Mouse (Mus musculus): ENCODE results near the gene Matn3. TPM values are rescaled to one million over a fixed set of nuclear protein-coding genes. Genes with fewer than 3 reads are reported as not detected.
"Not testable (repeated sequence)": the region's sequence is repeated elsewhere in the genome, so short reads cannot be mapped to it uniquely, and the experiment has no call there.

Gene Matn3
- polyA plus RNA-seq, 1 experiment from 2014 or later, result not detected

DNA sequence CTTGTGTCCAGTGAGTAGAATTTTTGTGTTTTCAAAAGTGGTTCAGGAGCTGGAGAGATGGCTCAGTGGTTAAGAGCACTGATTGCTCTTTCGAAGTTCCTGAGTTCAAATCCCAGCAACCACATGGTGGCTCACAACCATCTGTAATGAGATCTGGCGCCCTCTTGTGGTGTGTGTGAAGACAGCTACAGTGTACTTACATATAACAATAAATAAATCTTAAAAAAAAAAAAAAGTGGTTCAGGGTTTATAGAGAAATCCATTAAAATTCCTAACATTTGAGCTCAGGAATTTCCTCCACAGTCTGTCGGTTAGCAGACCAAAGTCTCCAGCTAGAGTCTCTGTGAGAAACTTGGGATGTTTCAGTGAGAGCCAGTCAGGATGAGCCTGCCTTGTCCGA, 11.5 kb upstream of the Matn3 start:
- not testable (repeated sequence) for H3K9ac ChIP-seq (ENCODE audit: low read length); H3K9me3 ChIP-seq (ENCODE audit: control insufficient read depth, low read length); ATAC-seq (ENCODE audit: insufficient number of reproducible peaks, insufficient read depth, low FRiP score, low read depth); H3K4me3 ChIP-seq (ENCODE audit: control insufficient read depth in 1 of 2, insufficient read depth in 1 of 2, low read depth in 1 of 2, low read length in 2 of 2); H3K27me3 ChIP-seq (ENCODE audit: control insufficient read depth, insufficient read depth, low read length); H3K4me2 ChIP-seq (ENCODE audit: low read length); H3K27ac ChIP-seq (replicated peaks in 1 of 2; ENCODE audit: control insufficient read depth in 1 of 2, insufficient read depth in 1 of 2, low read depth in 2 of 2, low read length in 2 of 2)
- 74% methylated on average over 4 of the region's 4 CpGs for WGBS
- H3K4me1 ChIP-seq (ENCODE audit: control insufficient read depth in 2 of 2, insufficient read depth in 2 of 2, low read length in 2 of 2), result peaks cover 2 to 16% of the 10 kb centered on the region in 2 experiments
- peaks cover 74% of the 10 kb centered on the region for H3K36me3 ChIP-seq (ENCODE audit: control insufficient read depth, insufficient read depth, low read length)

GRCm38 (mm10) chr12:8939490-8939889, 8.2 kb upstream of the Matn3 start:
- no peak for ATAC-seq (ENCODE audit: insufficient number of reproducible peaks, insufficient read depth, low FRiP score, low read depth)
- Histone ChIP-seq H3K27ac (replicated peaks in 1 of 2; ENCODE audit: control insufficient read depth in 1 of 2, insufficient read depth in 1 of 2, low read depth in 2 of 2, low read length in 2 of 2) (no peak overlapping the region), H3K9me3 (ENCODE audit: control insufficient read depth, low read length) (no peaks in the 10 kb centered on the region), H3K4me1 (ENCODE audit: control insufficient read depth in 2 of 2, insufficient read depth in 2 of 2, low read length in 2 of 2) (peaks cover 2 to 13% of the 10 kb centered on the region in 2 experiments; a peak in 3 of 4 replicates), H3K9ac (ENCODE audit: low read length) (no peak overlapping the region), H3K4me2 (ENCODE audit: low read length) (no peak overlapping the region), H3K4me3 (ENCODE audit: control insufficient read depth in 1 of 2, insufficient read depth in 1 of 2, low read depth in 1 of 2, low read length in 2 of 2) (no peak overlapping the region), H3K27me3 (ENCODE audit: control insufficient read depth, insufficient read depth, low read length) (no peaks in the 10 kb centered on the region), H3K36me3 (ENCODE audit: control insufficient read depth, insufficient read depth, low read length) (peaks cover 51% of the 10 kb centered on the region)
- WGBS, result 88% methylated on average over 4 of the region's 4 CpGs

GRCm38 (mm10) chr12:8940011-8941005, 7.4 kb upstream of the Matn3 start:
- no peaks in the 10 kb centered on the region for H3K27me3 ChIP-seq (ENCODE audit: control insufficient read depth, insufficient read depth, low read length)
- H3K27ac ChIP-seq (replicated peaks in 1 of 2; ENCODE audit: control insufficient read depth in 1 of 2, insufficient read depth in 1 of 2, low read depth in 2 of 2, low read length in 2 of 2), result no peak overlapping the region
- no peaks in the 10 kb centered on the region for H3K9me3 ChIP-seq (ENCODE audit: control insufficient read depth, low read length)
- ATAC-seq (ENCODE audit: insufficient number of reproducible peaks, insufficient read depth, low FRiP score, low read depth), result no peak
- 60% methylated on average over 12 of the region's 12 CpGs for WGBS
- no peak overlapping the region for H3K4me2 ChIP-seq (ENCODE audit: low read length)
- H3K9ac ChIP-seq (ENCODE audit: low read length), result no peak overlapping the region
- peaks cover 2 to 5% of the 10 kb centered on the region in 2 experiments; a peak in 2 of 4 replicates for H3K4me1 ChIP-seq (ENCODE audit: control insufficient read depth in 2 of 2, insufficient read depth in 2 of 2, low read length in 2 of 2)
- H3K4me3 ChIP-seq (ENCODE audit: control insufficient read depth in 1 of 2, insufficient read depth in 1 of 2, low read depth in 1 of 2, low read length in 2 of 2), result no peak overlapping the region
- H3K36me3 ChIP-seq (ENCODE audit: control insufficient read depth, insufficient read depth, low read length), result peaks cover 43% of the 10 kb centered on the region

DNA sequence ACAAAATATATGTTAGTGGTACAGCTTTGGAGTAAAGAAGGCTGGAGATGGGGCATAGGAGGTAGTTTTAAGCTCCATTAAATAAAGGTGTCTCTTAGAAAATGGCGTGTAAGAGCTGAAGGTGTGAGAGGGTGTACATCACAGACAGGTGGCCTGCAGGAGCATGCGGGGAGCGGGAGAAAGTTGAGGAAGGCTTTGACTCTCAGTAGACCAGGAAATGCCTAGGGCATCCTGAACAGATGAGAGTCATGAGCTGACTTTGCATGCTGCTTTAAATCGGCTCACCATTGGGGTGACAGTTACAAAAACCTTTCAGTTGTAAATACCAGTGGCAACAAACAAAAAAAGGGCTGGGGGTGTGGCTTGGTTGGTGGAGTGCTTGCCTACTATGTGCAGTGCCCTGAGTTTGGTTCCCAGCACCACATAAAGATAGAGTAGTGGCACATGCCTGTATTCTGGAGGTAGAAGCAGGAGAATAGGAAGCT, 6.6 kb upstream of the Matn3 start:
- WGBS, result 65% methylated on average over 4 of the region's 4 CpGs
- Histone ChIP-seq H3K27me3 (ENCODE audit: control insufficient read depth, insufficient read depth, low read length) (no peaks in the 10 kb centered on the region), H3K4me1 (ENCODE audit: control insufficient read depth in 2 of 2, insufficient read depth in 2 of 2, low read length in 2 of 2) (no peaks in the 10 kb centered on the region), H3K36me3 (ENCODE audit: control insufficient read depth, insufficient read depth, low read length) (peaks cover 34% of the 10 kb centered on the region), H3K27ac (replicated peaks in 1 of 2; ENCODE audit: control insufficient read depth in 1 of 2, insufficient read depth in 1 of 2, low read depth in 2 of 2, low read length in 2 of 2) (no peak overlapping the region), H3K9me3 (ENCODE audit: control insufficient read depth, low read length) (no peaks in the 10 kb centered on the region), H3K9ac (ENCODE audit: low read length) (no peak overlapping the region), H3K4me3 (ENCODE audit: control insufficient read depth in 1 of 2, insufficient read depth in 1 of 2, low read depth in 1 of 2, low read length in 2 of 2) (no peak overlapping the region), H3K4me2 (ENCODE audit: low read length) (no peak overlapping the region)
- ATAC-seq (ENCODE audit: insufficient number of reproducible peaks, insufficient read depth, low FRiP score, low read depth), result no peak

DNA sequence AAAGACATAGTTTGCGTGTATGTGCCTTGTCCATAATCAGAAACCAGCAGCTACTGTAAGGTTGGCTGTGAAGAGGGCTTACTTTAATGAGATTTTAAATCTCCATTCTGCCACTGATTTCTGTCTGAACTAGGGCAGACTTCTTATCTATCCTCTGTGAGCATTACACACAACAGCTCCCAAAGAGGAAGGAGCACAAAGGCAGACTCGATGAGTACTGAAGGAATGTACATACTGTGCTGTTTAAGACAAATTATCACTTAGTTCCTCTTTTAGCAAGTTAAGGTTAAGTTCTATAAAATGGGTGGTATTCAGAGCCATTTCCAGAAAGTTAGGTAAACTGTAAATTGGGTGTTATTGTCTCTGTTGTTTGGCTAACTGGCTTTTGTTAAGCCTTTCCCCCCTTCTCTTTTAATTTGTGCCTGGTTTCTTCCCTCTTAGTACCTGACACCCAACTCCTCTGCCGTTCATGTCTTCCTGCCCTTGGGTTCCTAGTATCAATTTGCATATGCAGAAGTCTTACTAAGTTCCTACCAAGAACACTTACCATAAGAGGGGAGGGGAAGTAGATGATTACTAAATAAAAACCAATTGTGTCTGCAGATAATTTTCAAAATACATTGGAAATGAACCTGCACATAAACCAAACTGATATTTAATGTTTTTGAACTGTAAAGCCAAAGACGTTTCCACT, 5.9 kb upstream of the Matn3 start:
- H3K4me1 ChIP-seq (ENCODE audit: control insufficient read depth in 2 of 2, insufficient read depth in 2 of 2, low read length in 2 of 2), result no peaks in the 10 kb centered on the region
- no peak overlapping the region for H3K4me2 ChIP-seq (ENCODE audit: low read length)
- no peak for ATAC-seq (ENCODE audit: insufficient number of reproducible peaks, insufficient read depth, low FRiP score, low read depth)
- H3K36me3 ChIP-seq (ENCODE audit: control insufficient read depth, insufficient read depth, low read length), result peaks cover 28% of the 10 kb centered on the region
- H3K27me3 ChIP-seq (ENCODE audit: control insufficient read depth, insufficient read depth, low read length), result no peaks in the 10 kb centered on the region
- no peak overlapping the region for H3K9ac ChIP-seq (ENCODE audit: low read length)
- H3K4me3 ChIP-seq (ENCODE audit: control insufficient read depth in 1 of 2, insufficient read depth in 1 of 2, low read depth in 1 of 2, low read length in 2 of 2), result no peak overlapping the region
- 43% methylated on average over 4 of the region's 4 CpGs for WGBS
- H3K27ac ChIP-seq (replicated peaks in 1 of 2; ENCODE audit: control insufficient read depth in 1 of 2, insufficient read depth in 1 of 2, low read depth in 2 of 2, low read length in 2 of 2), result no peak overlapping the region
- no peaks in the 10 kb centered on the region for H3K9me3 ChIP-seq (ENCODE audit: control insufficient read depth, low read length)

DNA sequence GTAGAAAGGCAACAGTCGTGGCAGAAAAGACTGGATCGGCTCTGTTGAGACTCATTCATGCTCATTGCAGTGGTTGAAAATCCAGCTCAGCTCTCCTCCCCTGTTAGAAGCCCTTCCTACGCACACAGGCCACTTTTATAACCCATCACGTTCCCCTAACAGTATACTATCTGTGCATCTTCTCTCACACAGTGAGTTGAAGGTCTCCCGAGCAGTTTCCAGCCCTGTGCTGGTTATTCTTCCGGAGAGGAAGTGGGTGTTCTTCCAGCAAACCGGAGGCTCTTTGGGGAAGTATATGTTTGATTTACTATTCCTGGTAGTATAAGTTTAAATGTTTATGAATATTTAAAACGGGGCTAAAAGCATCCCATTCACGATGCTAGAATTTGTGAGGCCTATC, 566 bp upstream of the Matn3 start:
- Histone ChIP-seq H3K9me3 (ENCODE audit: control insufficient read depth, low read length) (no peaks in the 10 kb centered on the region), H3K4me2 (ENCODE audit: low read length) (peak overlapping the region; percentile 85), H3K36me3 (ENCODE audit: control insufficient read depth, insufficient read depth, low read length) (no peaks in the 10 kb centered on the region), H3K27me3 (ENCODE audit: control insufficient read depth, insufficient read depth, low read length) (peaks cover 10% of the 10 kb centered on the region; the same call in 1 of the 2 replicates), H3K9ac (ENCODE audit: low read length) (peak overlapping the region; percentile 63; the same call in 1 of the 2 replicates), H3K27ac (replicated peaks in 1 of 2; ENCODE audit: control insufficient read depth in 1 of 2, insufficient read depth in 1 of 2, low read depth in 2 of 2, low read length in 2 of 2) (no peak overlapping the region), H3K4me3 (ENCODE audit: control insufficient read depth in 1 of 2, insufficient read depth in 1 of 2, low read depth in 1 of 2, low read length in 2 of 2) (peak overlapping the region in 1 of 2 experiments; percentile 40; a peak in 1 of 4 replicates), H3K4me1 (ENCODE audit: control insufficient read depth in 2 of 2, insufficient read depth in 2 of 2, low read length in 2 of 2) (peaks cover 7% of the 10 kb centered on the region in 2 experiments; a peak in 3 of 4 replicates)
- no peak for ATAC-seq (ENCODE audit: insufficient number of reproducible peaks, insufficient read depth, low FRiP score, low read depth)
- 50% methylated on average over 9 of the region's 9 CpGs for WGBS

GRCm38 (mm10) chr12:8953136-8953535, 5.4 kb downstream of the Matn3 start:
- WGBS, result 75% methylated on average over 10 of the region's 10 CpGs
- no peak for ATAC-seq (ENCODE audit: insufficient number of reproducible peaks, insufficient read depth, low FRiP score, low read depth)
- Histone ChIP-seq H3K9me3 (ENCODE audit: control insufficient read depth, low read length) (no peaks in the 10 kb centered on the region), H3K36me3 (ENCODE audit: control insufficient read depth, insufficient read depth, low read length) (no peaks in the 10 kb centered on the region), H3K4me1 (ENCODE audit: control insufficient read depth in 2 of 2, insufficient read depth in 2 of 2, low read length in 2 of 2) (peaks cover 1 to 4% of the 10 kb centered on the region in 2 experiments; a peak in 3 of 4 replicates), H3K4me3 (ENCODE audit: control insufficient read depth in 1 of 2, insufficient read depth in 1 of 2, low read depth in 1 of 2, low read length in 2 of 2) (no peak overlapping the region), H3K4me2 (ENCODE audit: low read length) (no peak overlapping the region), H3K27me3 (ENCODE audit: control insufficient read depth, insufficient read depth, low read length) (peaks cover 10% of the 10 kb centered on the region; the same call in 1 of the 2 replicates), H3K27ac (replicated peaks in 1 of 2; ENCODE audit: control insufficient read depth in 1 of 2, insufficient read depth in 1 of 2, low read depth in 2 of 2, low read length in 2 of 2) (no peak overlapping the region), H3K9ac (ENCODE audit: low read length) (no peak overlapping the region)

All from heart, embryonic 14.5 days (tissue).